Mouse (Mus musculus) ES-CJ7 (cell line): ENCODE measurements at regions not wholly inside any gene's neighbourhood (a gene's known extent, or its start where the extent isn't known, plus 50 kb on each side); places are given as distances from the start of the nearest gene placed in this dataset.

Source experiments
- DNase-seq: peaks from one replicate; pipeline ENCODE4 v3.0.0; 2011; ENCODE audit warnings: low read depth, low spot score

- peak; percentile 2 for DNase-seq
These were observed 179.0 kb upstream of the Xlr start for GRCm38 (mm10) chrX:53976273-53977135.

- peak; percentile 2 for DNase-seq
These were observed 178.2 kb upstream of the Xlr start for GRCm38 (mm10) chrX:53975545-53976272.

- peak; percentile 11 for DNase-seq
These were observed 177.4 kb upstream of the Xlr start for GRCm38 (mm10) chrX:53974732-53975544.
